Mouse (Mus musculus) cerebellum, adult 2 months (tissue): Measurements from ENCODE around the gene Ccdc40.

Source experiments
- CTCF ChIP-seq: fragments of 200-500 bp; IDR thresholded peaks from 2 replicates; pipeline ENCODE4 v1.5.1; 2011; ENCODE audit warnings: low read depth, mild to moderate bottlenecking, control low read depth, low read length, moderate library complexity, borderline replicate concordance; ENCODE audit not compliant: insufficient read depth
- POLR2A ChIP-seq: fragments of 200-500 bp; IDR thresholded peaks from 2 replicates; pipeline ENCODE4 v1.6.1; 2011; ENCODE audit warnings: low read length, control low read depth, borderline replicate concordance; ENCODE audit not compliant: insufficient read depth

GRCm38 (mm10) chr11:119183684-119184310 is 44.6 kb upstream of the Ccdc40 start:
- no peak for TF ChIP-seq CTCF
- TF ChIP-seq POLR2A = no peak
